Mouse (Mus musculus) liver, embryonic 13.5 days (tissue): Measurements from ENCODE around the gene Ift81. TPM values are rescaled to one million over a fixed set of nuclear protein-coding genes. Genes with fewer than 3 reads are reported as not detected.

Source experiments
- ATAC-seq: fragments of 200-750 bp; cut with Nextera tagmentation; 2 replicates; pipeline ENCODE4 v1.8.0; 2017; ENCODE audit warnings: low read depth, mild to moderate bottlenecking, moderate number of reproducible peaks, moderate library complexity
- DNase-seq: peaks from one replicate; pipeline ENCODE4 v3.0.0; 2022
- H3K27ac ChIP-seq: fragments of 300-500 bp; sonication (generic); 2 replicates; pipeline ENCODE4 v1.5.1; 2015; ENCODE audit warnings: moderate library complexity, mild to moderate bottlenecking, inconsistent platforms
- H3K27me3 ChIP-seq: fragments of 300-500 bp; sonication (generic); 2 replicates; pipeline ENCODE4 v1.6.1; 2015; ENCODE audit warnings: mild to moderate bottlenecking, inconsistent platforms
- H3K36me3 ChIP-seq: fragments of 300-500 bp; sonication (generic); 2 replicates; pipeline ENCODE4 v1.6.1; 2015; ENCODE audit warnings: mild to moderate bottlenecking, inconsistent platforms
- H3K4me1 ChIP-seq: fragments of 300-500 bp; sonication (generic); replicated peaks from 2 replicates; pipeline ENCODE4 v1.6.1; 2015; ENCODE audit warnings: inconsistent platforms
- H3K4me2 ChIP-seq: fragments of 300-500 bp; sonication (generic); 2 replicates; pipeline ENCODE4 v1.6.1; 2015; ENCODE audit warnings: inconsistent platforms, mild to moderate bottlenecking, moderate library complexity
- H3K4me3 ChIP-seq: fragments of 300-500 bp; sonication (generic); replicated peaks from 2 replicates; pipeline ENCODE4 v1.5.1; 2015; ENCODE audit warnings: mild to moderate bottlenecking, inconsistent platforms
- H3K9ac ChIP-seq: fragments of 300-500 bp; sonication (generic); 2 replicates; pipeline ENCODE4 v1.6.1; 2015; ENCODE audit warnings: mild to moderate bottlenecking, inconsistent platforms
- H3K9me3 ChIP-seq: fragments of 300-500 bp; sonication (generic); replicated peaks from 2 replicates; pipeline ENCODE4 v1.6.1; 2016; ENCODE audit warnings: inconsistent platforms
- WGBS: fragments of 180-500 bp; shearing (Covaris S2); methylation state at CpG from one replicate; pipeline ENCODE4 v1.1.7; 2015; ENCODE audit not compliant: insufficient replicate concordance; 5-methylcytosine and 5-hydroxymethylcytosine counted together
- polyA plus RNA-seq: library from polyadenylated mRNA; unstranded; fragments of >200 nt; fragmentation: Nextera tagmentation; extraction: Ambion mirVana; gene quantifications from 2 replicates; pipeline ENCODE4 v1.2.1, GENCODE M21; 2015

Ift81 gene
- polyA plus RNA-seq, 1 experiment from 2014 or later: 3.0 TPM

DNA sequence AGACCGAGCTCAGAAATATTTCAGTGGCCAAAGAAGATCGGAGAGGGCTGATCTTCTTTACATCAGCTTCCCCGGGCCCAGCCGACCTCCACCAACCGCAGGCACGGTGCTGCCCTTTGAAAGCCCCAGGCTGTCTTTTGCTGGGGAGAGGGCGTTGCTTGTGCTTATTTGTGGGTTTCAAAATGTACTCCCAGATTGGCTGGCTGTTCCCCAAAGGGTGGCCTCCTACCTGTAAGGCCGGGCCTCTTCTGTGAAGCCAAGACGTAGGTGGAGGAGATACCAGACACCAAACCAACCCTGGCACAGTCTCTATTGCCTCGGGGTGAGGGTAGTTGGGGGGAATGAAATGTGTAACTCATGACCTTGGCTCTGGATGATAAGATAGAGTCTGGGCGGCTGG is 31.7 kb upstream of the Ift81 start:
- Histone ChIP-seq H3K36me3 (no peaks in the 10 kb centered on the region), H3K4me3 (no peak overlapping the region), H3K4me2 (no peak overlapping the region), H3K27me3 (peaks cover 12% of the 10 kb centered on the region), H3K4me1 (peaks cover 42% of the 10 kb centered on the region), H3K27ac (no peak overlapping the region), H3K9ac (no peak overlapping the region), H3K9me3 (no peaks in the 10 kb centered on the region)
- ATAC-seq: no peak
- DNase-seq: no peak
- WGBS: 47% methylated on average over 11 of the region's 11 CpGs

DNA sequence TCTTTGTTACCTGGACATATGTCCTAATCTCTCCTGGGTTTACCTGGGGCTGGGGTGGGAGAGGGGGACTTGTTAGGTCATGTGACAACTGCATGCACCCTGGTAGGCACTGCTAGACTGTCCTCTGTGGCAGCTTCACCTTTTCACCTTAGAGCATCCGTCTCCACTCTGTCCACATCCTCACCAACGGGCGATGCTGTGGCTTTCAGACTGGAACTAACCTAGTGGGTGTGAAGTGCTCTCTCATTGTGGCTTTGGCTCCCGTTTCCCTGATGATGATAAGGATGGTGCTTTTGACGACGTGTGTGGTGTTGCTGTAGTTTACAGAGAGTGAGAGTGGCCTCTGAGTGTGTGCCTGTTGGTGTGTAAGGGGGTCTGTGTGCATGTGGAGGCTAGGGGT is 31.0 kb upstream of the Ift81 start:
- Histone ChIP-seq H3K27me3 (peaks cover 8% of the 10 kb centered on the region), H3K4me3 (no peak overlapping the region), H3K4me1 (peaks cover 36% of the 10 kb centered on the region), H3K9me3 (no peaks in the 10 kb centered on the region), H3K36me3 (no peaks in the 10 kb centered on the region), H3K27ac (no peak overlapping the region), H3K9ac (no peak overlapping the region), H3K4me2 (no peak overlapping the region)
- no peak for DNase-seq
- no peak for ATAC-seq
- 13% methylated on average over 6 of the region's 6 CpGs for WGBS

DNA sequence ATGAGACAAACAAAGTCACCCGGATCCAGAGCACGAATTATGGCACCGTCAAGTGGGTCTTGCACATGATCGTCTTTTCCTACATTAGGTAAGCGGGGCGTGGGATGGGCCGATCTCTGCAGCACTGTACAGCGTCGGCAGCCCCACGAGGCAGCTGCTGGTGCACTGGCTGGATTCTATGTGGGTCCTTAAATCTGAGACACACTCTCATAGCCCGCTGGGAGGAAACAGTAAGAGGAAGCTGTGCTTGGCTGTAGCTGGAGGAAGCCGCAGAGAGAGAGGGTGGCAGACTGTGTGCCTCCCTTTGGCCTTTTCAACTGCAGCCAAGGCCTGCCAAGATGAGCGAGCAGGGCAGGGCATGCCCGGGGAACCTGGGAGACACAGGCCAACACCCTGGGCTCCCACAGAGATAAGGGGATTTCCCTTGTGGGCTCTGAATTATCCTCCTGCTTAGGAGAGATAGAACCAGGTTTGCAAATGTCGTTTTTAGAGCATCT is 29.8 kb upstream of the Ift81 start:
- H3K9me3 ChIP-seq: no peaks in the 10 kb centered on the region
- ATAC-seq (peak; percentile 66), DNase-seq (peak; percentile 34)
- no peak overlapping the region for H3K27ac ChIP-seq
- no peak overlapping the region for H3K4me3 ChIP-seq
- peak overlapping the region; percentile 25; the same call in 1 of the 2 replicates for H3K4me2 ChIP-seq
- WGBS: 22% methylated on average over 15 of the region's 15 CpGs
- no peak overlapping the region for H3K9ac ChIP-seq
- H3K27me3 ChIP-seq: no peaks in the 10 kb centered on the region; the same call in 1 of the 2 replicates
- H3K4me1 ChIP-seq: peaks cover 28% of the 10 kb centered on the region
- no peaks in the 10 kb centered on the region for H3K36me3 ChIP-seq

DNA sequence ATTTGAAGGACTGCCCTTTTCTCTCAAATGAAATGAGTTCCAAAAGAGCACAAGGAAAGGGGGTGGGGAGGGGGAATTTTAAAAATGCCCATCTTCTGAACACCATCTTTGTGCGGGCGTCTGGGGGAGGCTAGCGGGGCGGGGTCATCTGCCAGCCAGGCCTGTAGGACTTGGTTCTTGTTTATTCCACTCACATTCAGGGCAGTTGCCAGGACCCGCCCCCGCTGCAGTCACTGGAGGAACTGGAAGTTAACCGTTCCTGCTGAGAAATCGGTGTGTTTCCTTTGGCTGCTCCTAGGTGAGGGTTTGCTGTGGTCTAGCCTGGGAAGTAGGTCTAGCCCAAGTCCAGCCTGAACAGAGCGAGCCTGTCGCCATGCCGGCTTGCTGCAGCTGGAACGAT is 29.4 kb upstream of the Ift81 start, which contains the start of gene P2rx7:
Gene P2rx7 (plus strand): TSS at position 211 of the 400 bp plus-strand sequence.
- no peaks in the 10 kb centered on the region; the same call in 1 of the 2 replicates for H3K27me3 ChIP-seq
- peak within 1 kb of the TSS; percentile 25; the same call in 1 of the 2 replicates for H3K4me2 ChIP-seq
- no peak within 1 kb of the TSS for H3K9ac ChIP-seq
- DNase-seq: no peak
- peaks cover 28% of the 10 kb centered on the region for H3K4me1 ChIP-seq
- no peak for ATAC-seq
- no peaks in the 10 kb centered on the region for H3K9me3 ChIP-seq
- no peak within 1 kb of the TSS for H3K27ac ChIP-seq
- WGBS: 38% methylated on average over 12 of the region's 12 CpGs
- H3K36me3 ChIP-seq: no peaks in the 10 kb centered on the region
- no peak within 1 kb of the TSS for H3K4me3 ChIP-seq

DNA sequence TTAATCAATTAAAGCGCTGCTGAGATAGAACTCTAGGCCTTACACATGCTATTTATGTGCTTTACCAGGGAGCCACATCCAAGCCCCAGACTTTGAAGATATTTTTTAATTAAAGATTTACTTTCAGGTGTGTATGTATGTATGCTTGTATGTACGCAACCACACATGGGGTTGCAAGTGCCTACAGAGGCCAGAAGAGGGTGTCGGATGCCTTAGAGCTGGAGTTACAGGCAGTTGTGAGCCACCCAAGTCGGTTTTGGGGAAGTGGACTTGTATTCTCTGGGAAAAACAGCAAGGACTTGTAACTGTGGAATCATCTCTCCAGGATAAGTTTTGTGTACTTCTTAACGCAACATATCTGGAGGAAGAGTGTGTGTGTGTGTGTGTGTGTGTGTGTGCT is 25.7 kb upstream of the Ift81 start:
- peaks cover 28% of the 10 kb centered on the region for H3K4me1 ChIP-seq
- H3K4me2 ChIP-seq: no peak overlapping the region
- no peaks in the 10 kb centered on the region; the same call in 1 of the 2 replicates for H3K27me3 ChIP-seq
- H3K4me3 ChIP-seq: no peak overlapping the region
- H3K27ac ChIP-seq: no peak overlapping the region
- DNase-seq (no peak), ATAC-seq (no peak)
- no peaks in the 10 kb centered on the region for H3K9me3 ChIP-seq
- 72% methylated on average over 5 of the region's 5 CpGs for WGBS
- H3K9ac ChIP-seq: no peak overlapping the region
- H3K36me3 ChIP-seq: no peaks in the 10 kb centered on the region

DNA sequence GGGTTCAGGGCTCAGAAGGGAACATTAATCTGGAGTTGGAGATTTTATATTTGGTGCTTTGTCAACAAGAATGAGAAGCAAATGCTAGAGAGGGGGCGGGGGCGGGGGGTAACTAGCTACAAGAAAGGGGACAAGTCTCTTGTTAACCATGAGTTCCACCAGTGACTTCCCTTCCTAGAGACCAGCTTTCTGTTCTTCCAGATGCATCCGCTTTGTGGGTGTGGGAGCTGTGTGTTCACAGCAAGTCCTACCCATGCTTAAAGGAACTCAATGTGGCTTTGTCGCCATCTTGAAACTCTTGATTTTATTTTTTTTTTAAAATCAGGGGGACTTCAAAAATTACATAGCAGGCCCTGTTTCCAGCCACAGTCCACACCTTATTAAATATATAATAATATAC is 25.2 kb upstream of the Ift81 start:
- Histone ChIP-seq H3K4me3 (no peak overlapping the region), H3K4me2 (no peak overlapping the region), H3K36me3 (no peaks in the 10 kb centered on the region), H3K4me1 (peaks cover 24% of the 10 kb centered on the region), H3K27ac (no peak overlapping the region), H3K27me3 (no peaks in the 10 kb centered on the region; the same call in 1 of the 2 replicates), H3K9me3 (no peaks in the 10 kb centered on the region), H3K9ac (no peak overlapping the region)
- ATAC-seq (no peak), DNase-seq (no peak)
- 73% methylated on average over 4 of the region's 4 CpGs for WGBS

DNA sequence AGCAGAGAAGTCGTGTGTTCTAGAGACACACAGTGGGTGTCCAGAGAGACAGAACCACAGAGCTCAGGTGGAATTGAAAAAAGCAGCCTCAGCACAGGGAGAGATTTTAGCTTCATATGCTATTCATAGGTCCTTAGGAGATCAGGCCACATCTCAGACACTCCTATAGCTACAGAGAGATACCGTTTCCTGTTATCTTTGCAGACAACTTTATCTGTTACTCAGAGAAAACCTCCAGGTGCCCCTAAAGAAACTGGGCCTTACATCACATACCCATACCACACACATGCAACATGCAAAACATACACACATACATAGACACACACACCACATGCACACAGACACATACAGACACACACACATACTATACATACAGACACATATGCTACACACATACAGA is 24.0 kb upstream of the Ift81 start:
- Histone ChIP-seq H3K4me1 (peaks cover 13% of the 10 kb centered on the region), H3K9me3 (no peaks in the 10 kb centered on the region), H3K9ac (no peak overlapping the region), H3K27ac (no peak overlapping the region), H3K4me2 (no peak overlapping the region), H3K36me3 (no peaks in the 10 kb centered on the region), H3K4me3 (no peak overlapping the region), H3K27me3 (no peaks in the 10 kb centered on the region)
- 27% methylated on average over 2 of the region's 2 CpGs for WGBS
- no peak for ATAC-seq
- DNase-seq: no peak

DNA sequence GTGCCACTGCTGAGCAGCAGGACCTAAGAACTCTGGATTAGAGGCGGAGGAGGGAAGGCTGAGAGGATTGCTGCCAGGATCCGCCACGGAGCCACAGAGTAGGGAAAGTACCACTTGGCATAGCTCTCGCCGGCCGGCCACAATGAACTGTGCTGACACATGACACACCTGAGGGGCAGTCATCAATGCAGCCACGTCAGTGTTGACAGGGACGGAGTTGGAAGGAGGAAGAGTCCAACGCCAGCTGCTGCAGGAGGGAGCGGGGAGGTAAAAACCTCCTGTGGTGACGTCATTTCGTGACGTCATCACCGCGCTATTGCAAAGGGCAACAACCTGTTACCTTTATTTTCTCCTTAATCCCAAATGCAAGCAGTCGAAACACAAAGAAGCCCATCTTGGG is 22.6 kb upstream of the Ift81 start:
- WGBS: 45% methylated on average over 16 of the region's 16 CpGs
- H3K36me3 ChIP-seq: no peaks in the 10 kb centered on the region
- H3K4me1 ChIP-seq: peaks cover 13% of the 10 kb centered on the region
- DNase-seq (no peak), ATAC-seq (no peak)
- H3K27ac ChIP-seq: no peak overlapping the region
- 0 out of 2 replicates have a peak overlapping the region, but pooled peaks have one; percentile 9 for H3K4me2 ChIP-seq
- no peaks in the 10 kb centered on the region for H3K27me3 ChIP-seq
- no peak overlapping the region for H3K4me3 ChIP-seq
- 0 out of 2 replicates have a peak overlapping the region, but pooled peaks have one; percentile 28 for H3K9ac ChIP-seq
- H3K9me3 ChIP-seq: no peaks in the 10 kb centered on the region

DNA sequence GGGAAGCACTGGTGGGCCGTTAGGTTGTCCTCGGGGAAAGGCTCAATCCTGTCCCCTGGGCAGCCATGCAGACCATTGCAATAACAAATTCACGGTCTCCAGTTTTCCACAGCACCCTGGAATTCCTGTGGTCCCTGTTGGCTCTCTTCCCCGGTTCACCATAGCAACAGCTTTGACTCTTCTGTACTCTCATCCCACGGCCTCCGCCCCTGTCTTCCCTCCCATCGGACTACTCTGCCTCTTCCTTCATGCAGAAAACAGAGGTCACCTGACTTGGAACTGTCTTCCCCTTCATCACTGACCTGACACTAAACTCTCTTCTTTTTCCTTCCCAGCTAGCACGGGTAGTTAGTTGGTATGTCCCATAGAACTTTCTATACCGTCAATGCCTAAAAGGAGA is 22.0 kb upstream of the Ift81 start:
- no peak overlapping the region for H3K27ac ChIP-seq
- ATAC-seq (no peak), DNase-seq (no peak)
- 73% methylated on average over 9 of the region's 9 CpGs for WGBS
- no peaks in the 10 kb centered on the region for H3K36me3 ChIP-seq
- no peaks in the 10 kb centered on the region for H3K9me3 ChIP-seq
- H3K4me1 ChIP-seq: peaks cover 13% of the 10 kb centered on the region
- no peaks in the 10 kb centered on the region for H3K27me3 ChIP-seq
- no peak overlapping the region for H3K4me2 ChIP-seq
- no peak overlapping the region for H3K4me3 ChIP-seq
- no peak overlapping the region for H3K9ac ChIP-seq

DNA sequence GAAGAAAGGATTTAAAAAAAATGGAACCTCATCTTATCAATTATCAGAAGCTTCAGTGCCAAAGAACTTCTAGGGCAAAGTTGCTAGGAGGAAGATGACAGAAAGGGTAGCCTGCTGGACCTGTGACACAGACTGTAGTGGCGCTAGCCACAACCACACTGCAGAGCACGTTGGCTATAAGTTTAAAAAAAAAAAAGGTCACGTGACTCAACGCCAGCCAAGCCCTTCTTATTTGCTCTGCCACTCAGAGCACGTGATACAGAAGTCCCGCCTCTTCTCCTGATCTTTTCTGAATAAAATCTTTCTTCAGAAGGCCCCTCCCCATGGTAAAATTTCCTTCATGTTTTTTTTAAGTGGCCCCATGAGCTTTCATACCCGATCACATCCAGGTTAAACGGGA is 20.9 kb upstream of the Ift81 start:
- Histone ChIP-seq H3K4me2 (no peak overlapping the region), H3K27me3 (no peaks in the 10 kb centered on the region), H3K4me1 (peaks cover 13% of the 10 kb centered on the region), H3K27ac (no peak overlapping the region), H3K4me3 (no peak overlapping the region), H3K9ac (no peak overlapping the region), H3K9me3 (no peaks in the 10 kb centered on the region), H3K36me3 (no peaks in the 10 kb centered on the region)
- DNase-seq: no peak
- no peak for ATAC-seq
- WGBS: 46% methylated on average over 8 of the region's 8 CpGs

DNA sequence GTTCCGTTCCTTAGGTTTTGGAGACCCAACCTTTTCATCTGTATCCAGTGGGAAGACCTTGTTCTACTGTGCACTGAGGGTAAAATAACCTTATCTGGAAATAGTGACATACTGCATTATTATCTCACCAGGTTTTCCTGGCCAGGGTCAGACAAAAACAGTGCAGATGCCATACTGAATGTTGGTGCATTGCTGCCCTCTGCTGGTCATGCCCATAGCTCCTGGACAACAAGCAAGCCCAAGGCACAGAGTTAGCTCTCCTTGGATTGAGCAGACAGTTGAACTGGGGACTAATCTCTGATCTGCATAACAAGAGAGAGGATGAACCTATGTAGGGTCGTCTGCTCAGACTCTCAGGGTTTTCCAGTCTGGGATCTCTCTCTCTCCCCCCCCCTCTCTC is 12.9 kb upstream of the Ift81 start:
- Histone ChIP-seq H3K4me1 (peaks cover 19% of the 10 kb centered on the region), H3K4me2 (no peak overlapping the region), H3K4me3 (no peak overlapping the region), H3K9ac (no peak overlapping the region), H3K9me3 (no peaks in the 10 kb centered on the region), H3K27ac (no peak overlapping the region), H3K27me3 (no peaks in the 10 kb centered on the region), H3K36me3 (no peaks in the 10 kb centered on the region)
- WGBS: 36% methylated on average over 2 of the region's 2 CpGs
- peak; percentile 60; the same call in 1 of the 2 replicates for ATAC-seq
- DNase-seq: peak; percentile 58

DNA sequence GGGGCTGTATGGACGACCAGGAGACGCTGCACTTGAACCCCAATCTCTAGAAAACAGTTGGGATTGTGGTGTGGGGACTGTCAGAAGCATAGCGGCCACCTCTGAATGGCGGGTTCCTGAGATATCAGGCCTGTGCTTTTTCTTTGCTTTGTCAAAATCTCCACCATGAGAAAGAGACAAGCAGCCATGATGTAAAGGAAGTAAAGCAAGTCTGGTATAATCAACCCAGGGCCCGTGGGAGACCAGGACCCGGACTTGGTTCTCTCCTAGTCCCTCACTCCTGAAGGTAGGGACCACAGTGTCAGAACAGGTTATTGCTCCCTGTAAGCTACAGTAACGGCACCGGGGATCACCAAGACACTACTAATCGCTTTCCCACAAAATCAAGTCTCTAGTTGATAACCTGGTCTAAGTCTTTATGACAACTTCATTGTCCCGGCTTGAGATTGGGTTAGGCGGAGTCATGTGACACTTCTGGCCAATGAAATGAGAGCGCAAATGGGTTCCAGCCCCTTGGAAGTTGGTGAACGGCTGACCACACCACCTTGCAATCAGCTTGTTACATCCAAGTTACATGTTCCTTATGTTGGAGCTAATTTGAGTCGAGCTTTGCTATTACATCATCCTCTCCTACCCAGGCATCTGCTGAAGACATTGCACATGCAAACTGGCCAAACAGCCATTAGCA is 11.4 kb upstream of the Ift81 start:
- no peaks in the 10 kb centered on the region for H3K9me3 ChIP-seq
- H3K36me3 ChIP-seq: no peaks in the 10 kb centered on the region
- DNase-seq (no peak), ATAC-seq (no peak)
- 68% methylated on average over 14 of the region's 14 CpGs for WGBS
- H3K27ac ChIP-seq: no peak overlapping the region
- H3K4me2 ChIP-seq: no peak overlapping the region
- H3K4me3 ChIP-seq: no peak overlapping the region
- H3K9ac ChIP-seq: no peak overlapping the region
- H3K4me1 ChIP-seq: peaks cover 25% of the 10 kb centered on the region
- no peaks in the 10 kb centered on the region for H3K27me3 ChIP-seq
